8 mouse cellular contexts compared by ENCODE assay signal in genomic region chr17:10319431-10319684, GRCm38 (mm10). TPM values are rescaled to one million over a fixed set of nuclear protein-coding genes. Genes with fewer than 3 reads are reported as not detected.
A peak's percentile ranks its signal among the peaks of the same experiment; 100 is the strongest.
DNase-seq lines count a peak whose midpoint lies in the region; ATAC-seq and TF ChIP-seq lines count a peak whose summit lies in the region.

No protein-coding gene starts in this region.

- TF ChIP-seq POLR2A in kidney, adult 2 months (IDR thresholded peaks at IDR 0.05; ENCODE audit: low read depth, low read length): no peak
- TF ChIP-seq POLR2A in bone marrow, adult 2 months (IDR thresholded peaks at IDR 0.05; ENCODE audit: borderline replicate concordance, control insufficient read depth, low read depth, low read length): no peak

- no peak for DNase-seq in kidney, adult 2 months
- no peak for DNase-seq in kidney, postnatal 10 days
- no peak for DNase-seq in forebrain, postnatal 0 days
- no peak for DNase-seq in midbrain, embryonic 11.5 days (ENCODE audit: low spot score, missing footprints)
- DNase-seq in left cerebral cortex, postnatal 10 days (ENCODE audit: extremely low spot score in 1 of 2, low spot score in 2 of 2): no peak

- intact Hi-C loops in left cerebral cortex, postnatal 10 days (cut with DNase I): loop anchor here (2.0 to 10.0 kb wide), 5 partner anchors 173 to 1287 kb away; no protein-coding TSS in a partner anchor

- peak overlapping the region; percentile 92 for H3K4me3 ChIP-seq in kidney, adult 2 months (ENCODE audit: insufficient read depth, low read depth, low read length)
- peak overlapping the region; percentile 84 for H3K4me3 ChIP-seq in bone marrow, adult 2 months (replicated peaks; ENCODE audit: control insufficient read depth, low read depth, low read length)
- H3K4me3 ChIP-seq in forebrain, postnatal 0 days (ENCODE audit: low read depth, low read length): peak overlapping the region; percentile 85
- peak overlapping the region; percentile 99 for H3K4me3 ChIP-seq in midbrain, embryonic 11.5 days (ENCODE audit: low read depth, low read length)

- ATAC-seq in forebrain, postnatal 0 days: peak; percentile 28; the same call in 1 of the 2 replicates
- no peak for ATAC-seq in midbrain, embryonic 11.5 days (ENCODE audit: low FRiP score)
- ATAC-seq in megakaryocyte progenitor cell, adult 5-6 weeks (replicated peaks; ENCODE audit: poor library complexity): no peak
- no peak for ATAC-seq in frontal cortex, adult (ENCODE audit: low TSS enrichment)

- peak overlapping the region; percentile 93 for H3K9ac ChIP-seq in forebrain, postnatal 0 days
- peak overlapping the region; percentile 100 for H3K9ac ChIP-seq in midbrain, embryonic 11.5 days (ENCODE audit: low read length)

- H3K4me1 ChIP-seq in kidney, adult 2 months (ENCODE audit: control insufficient read depth, insufficient read depth, low read length): peaks cover 7% of the 10 kb centered on the region
- no peaks in the 10 kb centered on the region for H3K4me1 ChIP-seq in bone marrow, adult 2 months (ENCODE audit: control insufficient read depth, insufficient read depth, low read length)
- H3K4me1 ChIP-seq in forebrain, postnatal 0 days (ENCODE audit: insufficient read depth): peaks cover 16% of the 10 kb centered on the region; the same call in 1 of the 2 replicates
- peaks cover 20% of the 10 kb centered on the region for H3K4me1 ChIP-seq in midbrain, embryonic 11.5 days (ENCODE audit: control insufficient read depth, insufficient read depth, low read length)

- no peaks in the 10 kb centered on the region for H3K27me3 ChIP-seq in kidney, adult 2 months (replicated peaks; ENCODE audit: control insufficient read depth, insufficient read depth, low read length)
- H3K27me3 ChIP-seq in forebrain, postnatal 0 days (ENCODE audit: insufficient read depth, low read length): no peaks in the 10 kb centered on the region
- H3K27me3 ChIP-seq in midbrain, embryonic 11.5 days (ENCODE audit: control insufficient read depth, insufficient read depth, low read length): no peaks in the 10 kb centered on the region

- H3K36me3 ChIP-seq in kidney, adult 2 months (ENCODE audit: control insufficient read depth, insufficient read depth, low read length): no peaks in the 10 kb centered on the region
- no peaks in the 10 kb centered on the region for H3K36me3 ChIP-seq in forebrain, postnatal 0 days (ENCODE audit: insufficient read depth)
- H3K36me3 ChIP-seq in midbrain, embryonic 11.5 days (ENCODE audit: control insufficient read depth, insufficient read depth, low read length): no peaks in the 10 kb centered on the region

- 13% methylated on average over 46 of the region's 46 CpGs for WGBS in kidney, adult 2 months
- WGBS in bone marrow, adult 2 months: 16% methylated on average over 46 of the region's 46 CpGs
- WGBS in forebrain, postnatal 0 days: 0% methylated on average over 39 of the region's 46 CpGs
- 0% methylated on average over 24 of the region's 46 CpGs for WGBS in midbrain, embryonic 11.5 days

- H3K27ac ChIP-seq in kidney, adult 2 months (ENCODE audit: insufficient read depth, low read depth, low read length): peak overlapping the region; percentile 98
- peak overlapping the region; percentile 89 for H3K27ac ChIP-seq in bone marrow, adult 2 months (ENCODE audit: control insufficient read depth, insufficient read depth, low read depth, low read length, poor library complexity)
- peak overlapping the region; percentile 98 for H3K27ac ChIP-seq in forebrain, postnatal 0 days (ENCODE audit: low read depth, low read length)
- peak overlapping the region; percentile 99 for H3K27ac ChIP-seq in midbrain, embryonic 11.5 days (ENCODE audit: low read depth, low read length)

- no peaks in the 10 kb centered on the region for H3K9me3 ChIP-seq in forebrain, postnatal 0 days (ENCODE audit: low read length)
- no peaks in the 10 kb centered on the region for H3K9me3 ChIP-seq in midbrain, embryonic 11.5 days (ENCODE audit: control insufficient read depth, low read length)

- TF ChIP-seq CTCF in kidney, adult 2 months (conservative IDR thresholded peaks at IDR 0.05; ENCODE audit: insufficient read depth, insufficient read length, low read depth, low read length): no peak
- no peak for TF ChIP-seq CTCF in bone marrow, adult 2 months (IDR thresholded peaks at IDR 0.05; ENCODE audit: control insufficient read depth, insufficient read depth, low read length)
- no peak for TF ChIP-seq CTCF in forebrain, postnatal 0 days (IDR thresholded peaks at IDR 0.05; ENCODE audit: low read depth)

- H3K4me2 ChIP-seq in forebrain, postnatal 0 days (ENCODE audit: low read depth): peak overlapping the region; percentile 46
- H3K4me2 ChIP-seq in midbrain, embryonic 11.5 days: peak overlapping the region; percentile 57

RNA-seq across cellular contexts. Expression of gene Qk, which starts 0.3 kb away (rescaled TPM):
- polyA plus RNA-seq in kidney, adult 2 months (2012; rRNA removed): 115 and 121 TPM in 2 replicates
- 18.0 and 25.4 TPM in 2 replicates for polyA plus RNA-seq in bone marrow, adult 2 months (2011; ENCODE audit: insufficient read depth, insufficient read length, low replicate concordance, missing spikeins)
- 203 and 225 TPM in 2 replicates for total RNA-seq in forebrain, postnatal 0 days (2014; rRNA removed)
- 27.0 and 43.0 TPM in 2 replicates for polyA plus RNA-seq in forebrain, postnatal 0 days (2015; fragmentation: Nextera tagmentation; extraction: Ambion mirVana)
- 63.2 and 73.7 TPM in 2 replicates for polyA plus RNA-seq in midbrain, embryonic 11.5 days (2014; fragmentation: Nextera tagmentation; extraction: Ambion mirVana)
- 157 and 168 TPM in 2 replicates for total RNA-seq in megakaryocyte progenitor cell, adult 5-6 weeks (2015)
- 53.9 and 58.1 TPM in 2 replicates for total RNA-seq in megakaryocyte progenitor cell, adult 5-6 weeks (2017)
- 100 to 1,000 TPM; 295 to 297 TPM for total RNA-seq in left cerebral cortex, postnatal 10 days (2021)
